Mouse (Mus musculus): ENCODE results near the gene Sptbn2. TPM values are rescaled to one million over a fixed set of nuclear protein-coding genes. Genes with fewer than 3 reads are reported as not detected.
A peak's percentile ranks its signal among the peaks of the same experiment; 100 is the strongest.

The Sptbn2 gene
- polyA plus RNA-seq, 1 experiment, result 198 TPM

- no peak for TF ChIP-seq POLR2A (IDR thresholded peaks at IDR 0.05; ENCODE audit: extremely low read depth, insufficient read depth, low read length)
- Histone ChIP-seq H3K4me1 (ENCODE audit: control insufficient read depth, insufficient read depth, low read length) (peaks cover 21% of the 10 kb centered on the region), H3K27ac (ENCODE audit: insufficient read depth, low read length) (0 out of 2 replicates have a peak overlapping the region, but pooled peaks have one; percentile 19), H3K4me3 (ENCODE audit: insufficient read depth, low read length) (no peak overlapping the region)
Measured at GRCm38 (mm10) chr19:4718716-4719115, 7.7 kb downstream of the Sptbn2 start.

- no peak for TF ChIP-seq POLR2A (IDR thresholded peaks at IDR 0.05; ENCODE audit: extremely low read depth, insufficient read depth, low read length)
- no peak for TF ChIP-seq CTCF (IDR thresholded peaks at IDR 0.05; ENCODE audit: extremely low read depth, insufficient read depth, low read length)
- Histone ChIP-seq H3K27ac (ENCODE audit: insufficient read depth, low read length) (no peak overlapping the region), H3K4me3 (ENCODE audit: insufficient read depth, low read length) (no peak overlapping the region), H3K4me1 (ENCODE audit: control insufficient read depth, insufficient read depth, low read length) (peaks cover 17% of the 10 kb centered on the region)
Measured at GRCm38 (mm10) chr19:4719351-4719764, 8.4 kb downstream of the Sptbn2 start.

- no peak overlapping the region for H3K27ac ChIP-seq (ENCODE audit: insufficient read depth, low read length)
Measured at GRCm38 (mm10) chr19:4720112-4720511, 9.1 kb downstream of the Sptbn2 start.

GRCm38 (mm10) chr19:4720671-4721244 lies 9.8 kb downstream of the Sptbn2 start:
- peaks cover 11% of the 10 kb centered on the region for H3K4me1 ChIP-seq (ENCODE audit: control insufficient read depth, insufficient read depth, low read length)
- no peak overlapping the region for H3K4me3 ChIP-seq (ENCODE audit: insufficient read depth, low read length)
- H3K27ac ChIP-seq (ENCODE audit: insufficient read depth, low read length), result no peak overlapping the region
- TF ChIP-seq CTCF (IDR thresholded peaks at IDR 0.05; ENCODE audit: extremely low read depth, insufficient read depth, low read length) (no peak), POLR2A (IDR thresholded peaks at IDR 0.05; ENCODE audit: extremely low read depth, insufficient read depth, low read length) (no peak)

More at GRCm38 (mm10) chr19:4720112-4720511, 9.1 kb downstream of the Sptbn2 start:
- TF ChIP-seq CTCF (IDR thresholded peaks at IDR 0.05; ENCODE audit: extremely low read depth, insufficient read depth, low read length), result no peak
- no peak for TF ChIP-seq POLR2A (IDR thresholded peaks at IDR 0.05; ENCODE audit: extremely low read depth, insufficient read depth, low read length)
- Histone ChIP-seq H3K4me1 (ENCODE audit: control insufficient read depth, insufficient read depth, low read length) (peaks cover 11% of the 10 kb centered on the region), H3K4me3 (ENCODE audit: insufficient read depth, low read length) (no peak overlapping the region)

- no peak overlapping the region for H3K27ac ChIP-seq (ENCODE audit: insufficient read depth, low read length)
- no peaks in the 10 kb centered on the region; the same call in 1 of the 2 replicates for H3K4me1 ChIP-seq (ENCODE audit: control insufficient read depth, insufficient read depth, low read length)
- no peak overlapping the region for H3K4me3 ChIP-seq (ENCODE audit: insufficient read depth, low read length)
- TF ChIP-seq CTCF (IDR thresholded peaks at IDR 0.05; ENCODE audit: extremely low read depth, insufficient read depth, low read length), result no peak
- no peak for TF ChIP-seq POLR2A (IDR thresholded peaks at IDR 0.05; ENCODE audit: extremely low read depth, insufficient read depth, low read length)
Measured at GRCm38 (mm10) chr19:4729186-4729585, 18.2 kb downstream of the Sptbn2 start.

- Histone ChIP-seq H3K4me1 (ENCODE audit: control insufficient read depth, insufficient read depth, low read length) (no peaks in the 10 kb centered on the region; the same call in 1 of the 2 replicates), H3K27ac (ENCODE audit: insufficient read depth, low read length) (no peak overlapping the region)
Measured at GRCm38 (mm10) chr19:4733052-4733451, 22.1 kb downstream of the Sptbn2 start.

GRCm38 (mm10) chr19:4737866-4738265 lies 26.9 kb downstream of the Sptbn2 start:
- no peak for TF ChIP-seq CTCF (IDR thresholded peaks at IDR 0.05; ENCODE audit: extremely low read depth, insufficient read depth, low read length)
- H3K27ac ChIP-seq (ENCODE audit: insufficient read depth, low read length), result no peak overlapping the region
- H3K4me3 ChIP-seq (ENCODE audit: insufficient read depth, low read length), result no peak overlapping the region
- H3K4me1 ChIP-seq (ENCODE audit: control insufficient read depth, insufficient read depth, low read length), result no peaks in the 10 kb centered on the region; the same call in 1 of the 2 replicates

More at GRCm38 (mm10) chr19:4733052-4733451, 22.1 kb downstream of the Sptbn2 start:
- TF ChIP-seq POLR2A (IDR thresholded peaks at IDR 0.05; ENCODE audit: extremely low read depth, insufficient read depth, low read length), result no peak
- TF ChIP-seq CTCF (IDR thresholded peaks at IDR 0.05; ENCODE audit: extremely low read depth, insufficient read depth, low read length), result no peak
- H3K4me3 ChIP-seq (ENCODE audit: insufficient read depth, low read length), result no peak overlapping the region

GRCm38 (mm10) chr19:4739053-4739452 lies 28.1 kb downstream of the Sptbn2 start:
- Histone ChIP-seq H3K4me3 (ENCODE audit: insufficient read depth, low read length) (no peak overlapping the region), H3K27ac (ENCODE audit: insufficient read depth, low read length) (no peak overlapping the region), H3K4me1 (ENCODE audit: control insufficient read depth, insufficient read depth, low read length) (no peaks in the 10 kb centered on the region)
- TF ChIP-seq CTCF (IDR thresholded peaks at IDR 0.05; ENCODE audit: extremely low read depth, insufficient read depth, low read length), result no peak
- TF ChIP-seq POLR2A (IDR thresholded peaks at IDR 0.05; ENCODE audit: extremely low read depth, insufficient read depth, low read length), result no peak

- H3K4me3 ChIP-seq (ENCODE audit: insufficient read depth, low read length), result no peak overlapping the region
- no peaks in the 10 kb centered on the region for H3K4me1 ChIP-seq (ENCODE audit: control insufficient read depth, insufficient read depth, low read length)
- no peak for TF ChIP-seq POLR2A (IDR thresholded peaks at IDR 0.05; ENCODE audit: extremely low read depth, insufficient read depth, low read length)
- no peak overlapping the region for H3K27ac ChIP-seq (ENCODE audit: insufficient read depth, low read length)
Measured at GRCm38 (mm10) chr19:4739762-4740161, 28.8 kb downstream of the Sptbn2 start.

GRCm38 (mm10) chr19:4741482-4741881 lies 30.5 kb downstream of the Sptbn2 start:
- no peak overlapping the region for H3K27ac ChIP-seq (ENCODE audit: insufficient read depth, low read length)
- no peaks in the 10 kb centered on the region for H3K4me1 ChIP-seq (ENCODE audit: control insufficient read depth, insufficient read depth, low read length)
- no peak overlapping the region for H3K4me3 ChIP-seq (ENCODE audit: insufficient read depth, low read length)
- TF ChIP-seq CTCF (IDR thresholded peaks at IDR 0.05; ENCODE audit: extremely low read depth, insufficient read depth, low read length), result no peak
- no peak for TF ChIP-seq POLR2A (IDR thresholded peaks at IDR 0.05; ENCODE audit: extremely low read depth, insufficient read depth, low read length)

Data from cortical plate, adult 2 months (tissue).